Mouse (Mus musculus): Measurements from ENCODE around the gene Flii. TPM values are rescaled to one million over a fixed set of nuclear protein-coding genes. Genes with fewer than 3 reads are reported as not detected.

The Flii gene
- polyA plus RNA-seq, 1 experiment from 2014 or later: 27.8 TPM

Small RNAs within 50 kb of the gene (microRNA-seq; reads per million reads assigned to microRNA genes)
- 4.3 reads per million, percentile 13 among the genes with 10 or more reads in this experiment for gene Mir5100

Other genes with a start within 250 kb of the Flii start
- gene Alkbh5, start 190.9 kb downstream of the Flii start, polyA plus RNA-seq (2015; fragmentation: Nextera tagmentation; extraction: Ambion mirVana): 16.8 and 17.3 TPM in 2 replicates
- gene Llgl1, start 27.5 kb downstream of the Flii start, polyA plus RNA-seq (2015; fragmentation: Nextera tagmentation; extraction: Ambion mirVana): 13.0 and 14.5 TPM in 2 replicates
- 2.5 and 2.8 TPM in 2 replicates for gene Mief2, start 1.1 kb upstream of the Flii start, polyA plus RNA-seq (2015; fragmentation: Nextera tagmentation; extraction: Ambion mirVana)
- 5.9 TPM in 2 replicates for gene Top3a, start 50.1 kb upstream of the Flii start, polyA plus RNA-seq (2015; fragmentation: Nextera tagmentation; extraction: Ambion mirVana)
- 2.6 and 3.2 TPM in 2 replicates for gene Smcr8, start 50.3 kb upstream of the Flii start, polyA plus RNA-seq (2015; fragmentation: Nextera tagmentation; extraction: Ambion mirVana)
- gene Shmt1, start 84.5 kb upstream of the Flii start, polyA plus RNA-seq (2015; fragmentation: Nextera tagmentation; extraction: Ambion mirVana): 52.4 and 64.0 TPM in 2 replicates
- gene Dhrs7b, start 103.4 kb upstream of the Flii start, polyA plus RNA-seq (2015; fragmentation: Nextera tagmentation; extraction: Ambion mirVana): 20.2 and 22.6 TPM in 2 replicates
- gene Tmem11, start 152.0 kb upstream of the Flii start, polyA plus RNA-seq (2015; fragmentation: Nextera tagmentation; extraction: Ambion mirVana): 26.7 and 28.7 TPM in 2 replicates
- 13.2 and 14.8 TPM in 2 replicates for gene Natd1, start 187.5 kb upstream of the Flii start, polyA plus RNA-seq (2015; fragmentation: Nextera tagmentation; extraction: Ambion mirVana)
- gene Map2k3, start 204.8 kb upstream of the Flii start, polyA plus RNA-seq (2015; fragmentation: Nextera tagmentation; extraction: Ambion mirVana): 142 and 165 TPM in 2 replicates